Mouse (Mus musculus) small intestine, adult 2 months (tissue): ENCODE measurements around the gene Zfp462.

Experiments used
- CTCF ChIP-seq: fragments of 200-500 bp; IDR thresholded peaks from 2 replicates; pipeline ENCODE4 v1.5.1; 2012; ENCODE audit warnings: low read depth, mild to moderate bottlenecking, control low read depth, inconsistent platforms, low read length, moderate library complexity, mixed read lengths; ENCODE audit not compliant: insufficient replicate concordance, insufficient read length; ENCODE audit errors: extremely low read depth
- POLR2A ChIP-seq: fragments of 200-500 bp; IDR thresholded peaks from 2 replicates; pipeline ENCODE4 v1.6.1; 2012; ENCODE audit warnings: low read depth, mild to moderate bottlenecking, control low read depth, inconsistent platforms, low read length, moderate library complexity

GRCm38 (mm10) chr4:54950866-54951265, 6.0 kb downstream of the Zfp462 start:
- TF ChIP-seq POLR2A (no peak), CTCF (no peak)
